ENCODE assay signal across 27 mouse cellular contexts in the genomic region with DNA sequence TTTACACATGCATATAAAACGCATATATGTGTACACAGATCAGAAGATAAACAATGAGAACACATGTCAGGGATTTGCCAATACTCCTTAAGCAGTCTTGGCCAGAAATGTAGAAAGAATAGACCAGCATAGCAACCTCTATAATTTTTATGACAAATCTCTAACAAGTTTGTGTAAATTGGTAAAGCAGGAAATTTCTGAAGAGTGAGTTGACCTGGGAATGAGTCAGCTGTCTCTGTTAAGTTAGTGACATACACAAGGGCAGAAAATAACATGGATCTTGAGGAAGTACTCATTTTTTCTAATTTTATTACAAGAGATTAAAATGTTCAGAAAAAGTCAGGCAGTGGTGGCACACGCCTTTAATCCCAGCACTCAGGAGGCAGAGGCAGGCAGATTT. TPM values are rescaled to one million over a fixed set of nuclear protein-coding genes. Genes with fewer than 3 reads are reported as not detected.
"Had no signal": no experiment of that assay in that cellular context is flagged by ENCODE, and none has a peak within 500 bp of the region (broad histone marks: within the 10 kb centered on the region; RNA-seq: fewer than 3 reads in every experiment).

No protein-coding gene starts in this region.

- H3K9me3 ChIP-seq: heart, embryonic 10.5 days; heart, embryonic 12.5 days; hindbrain, embryonic 10.5 days; hindbrain, embryonic 12.5 days; intestine, embryonic 15.5 days; limb, embryonic 13.5 days; limb, embryonic 15.5 days; liver, embryonic 12.5 days had no signal

- H3K4me1 ChIP-seq: intestine, embryonic 15.5 days; limb, embryonic 13.5 days had no signal

- ATAC-seq: hindbrain, embryonic 16.5 days; inflammation-experienced regulatory T-cells, adult 6 months; intestine, embryonic 15.5 days; liver, embryonic 12.5 days had no signal

- H3K9ac ChIP-seq: heart, embryonic 12.5 days; hindbrain, embryonic 12.5 days; hindbrain, embryonic 14.5 days; intestine, embryonic 15.5 days; limb, embryonic 13.5 days; limb, embryonic 15.5 days; liver, embryonic 12.5 days; liver, embryonic 14.5 days had no signal

- H3K36me3 ChIP-seq: heart, embryonic 10.5 days; heart, embryonic 12.5 days; hindbrain, embryonic 10.5 days; hindbrain, embryonic 12.5 days; intestine, embryonic 15.5 days; limb, embryonic 13.5 days; limb, embryonic 15.5 days; liver, embryonic 12.5 days had no signal

- H3K4me3 ChIP-seq: gastrocnemius, adult 2 months; heart, embryonic 10.5 days; heart, embryonic 12.5 days; hindbrain, embryonic 10.5 days; hindbrain, embryonic 12.5 days; intestine, embryonic 15.5 days; left cerebral cortex, adult 2 months; limb, embryonic 13.5 days; limb, embryonic 15.5 days; liver, embryonic 12.5 days had no signal

- H3K27me3 ChIP-seq: heart, embryonic 12.5 days; hindbrain, embryonic 12.5 days; intestine, embryonic 15.5 days; limb, embryonic 13.5 days; limb, embryonic 15.5 days; liver, embryonic 12.5 days had no signal

- DNase-seq: gastrocnemius, adult 2 months; gastrocnemius, postnatal 10 days; gastrocnemius, postnatal 25 days; heart, adult 18-20 months; heart, postnatal 10 days; heart, postnatal 4 days; kidney, adult 11 months; kidney, adult 8-10 months; kidney, postnatal 10 days; kidney, postnatal 25 days; kidney, postnatal 4 days; layer of hippocampus, adult 9-11 months had no signal

- H3K4me2 ChIP-seq: heart, embryonic 12.5 days; hindbrain, embryonic 12.5 days; hindbrain, embryonic 14.5 days; intestine, embryonic 15.5 days; limb, embryonic 13.5 days; limb, embryonic 15.5 days; liver, embryonic 12.5 days had no signal

- H3K27ac ChIP-seq: gastrocnemius, adult 2 months; heart, embryonic 10.5 days; hindbrain, embryonic 10.5 days; hindbrain, embryonic 12.5 days; hindbrain, embryonic 14.5 days; intestine, embryonic 15.5 days; left cerebral cortex, adult 2 months; limb, embryonic 13.5 days; limb, embryonic 15.5 days; liver, embryonic 12.5 days; liver, embryonic 14.5 days had no signal

RNA-seq across cellular contexts. Expression of gene Cubn, which starts 34.6 kb away (rescaled TPM):
- total RNA-seq: granulocyte monocyte progenitor cell, adult 5-6 weeks; liver, adult 2 months had no signal
- polyA plus RNA-seq: liver, adult 2 months had no signal
